Mouse (Mus musculus) kidney, embryonic 15.5 days (tissue): ENCODE results near the gene D330020A13Rik. TPM values are rescaled to one million over a fixed set of nuclear protein-coding genes. Genes with fewer than 3 reads are reported as not detected.
"Not testable (repeated sequence)": the region's sequence is repeated elsewhere in the genome, so short reads cannot be mapped to it uniquely, and the experiment has no call there.

Experiments used
- ATAC-seq: fragments of 200-750 bp; cut with Nextera tagmentation; replicated peaks from 2 replicates; pipeline ENCODE4 v1.8.0; 2017; ENCODE audit warnings: moderate TSS enrichment; ENCODE audit not compliant: low FRiP score
- H3K27ac ChIP-seq: fragments of 300-500 bp; sonication (generic); 2 replicates; pipeline ENCODE4 v1.5.1; 2015; ENCODE audit warnings: mild to moderate bottlenecking, inconsistent platforms
- H3K27me3 ChIP-seq: fragments of 300-500 bp; sonication (generic); 2 replicates; pipeline ENCODE4 v1.6.1; 2015; ENCODE audit warnings: inconsistent platforms
- H3K36me3 ChIP-seq: fragments of 300-500 bp; sonication (generic); 2 replicates; pipeline ENCODE4 v1.6.1; 2015; ENCODE audit warnings: inconsistent platforms
- H3K4me1 ChIP-seq: fragments of 300-500 bp; sonication (generic); 2 replicates; pipeline ENCODE4 v1.6.1; 2015; ENCODE audit warnings: inconsistent platforms
- H3K4me2 ChIP-seq: fragments of 300-500 bp; sonication (generic); 2 replicates; pipeline ENCODE4 v1.6.1; 2015; ENCODE audit warnings: moderate library complexity, mild to moderate bottlenecking, inconsistent platforms
- H3K4me3 ChIP-seq: fragments of 300-500 bp; sonication (generic); replicated peaks from 2 replicates; pipeline ENCODE4 v1.5.1; 2015; ENCODE audit warnings: mild to moderate bottlenecking, inconsistent platforms
- H3K9ac ChIP-seq: fragments of 300-500 bp; sonication (generic); 2 replicates; pipeline ENCODE4 v1.6.1; 2015; ENCODE audit warnings: mild to moderate bottlenecking, inconsistent platforms
- H3K9me3 ChIP-seq: fragments of 300-500 bp; sonication (generic); replicated peaks from 2 replicates; pipeline ENCODE4 v1.6.1; 2016; ENCODE audit warnings: inconsistent platforms
- WGBS: fragments of 180-500 bp; shearing (Covaris S2); methylation state at CpG from one replicate; pipeline ENCODE4 v1.1.7; 2015; ENCODE audit warnings: mixed read lengths; 5-methylcytosine and 5-hydroxymethylcytosine counted together
- polyA plus RNA-seq: library from polyadenylated mRNA; unstranded; fragments of >200 nt; fragmentation: Nextera tagmentation; extraction: Ambion mirVana; gene quantifications from 2 replicates; pipeline ENCODE4 v1.2.1, GENCODE M21; 2015

Gene D330020A13Rik
- polyA plus RNA-seq, 1 experiment from 2014 or later: 0.52 TPM

DNA sequence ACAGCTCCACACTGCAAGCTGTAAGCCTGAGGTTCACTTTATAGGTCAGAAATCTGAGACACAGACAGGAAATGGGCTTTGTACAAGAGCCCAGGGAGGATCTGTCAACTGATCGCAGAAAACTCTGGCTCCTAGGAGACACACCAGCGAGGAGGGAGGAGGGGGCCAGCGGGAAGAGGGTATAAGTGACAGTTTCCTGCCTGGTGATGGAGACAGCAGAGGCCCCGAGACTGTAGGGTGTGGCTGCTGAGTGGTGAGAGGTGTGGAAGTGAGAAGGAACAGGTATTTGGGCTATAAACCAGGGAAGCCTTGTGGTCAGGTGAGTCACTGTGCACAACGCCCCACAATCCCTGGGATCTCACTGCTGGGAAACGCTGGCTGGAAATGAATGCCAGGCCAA lies 30.0 kb upstream of the D330020A13Rik start:
- Histone ChIP-seq H3K27ac (peak overlapping the region; percentile 38), H3K9me3 (no peaks in the 10 kb centered on the region), H3K9ac (no peak overlapping the region), H3K27me3 (no peaks in the 10 kb centered on the region), H3K4me2 (no peak overlapping the region), H3K4me1 (peaks cover 19% of the 10 kb centered on the region), H3K4me3 (no peak overlapping the region), H3K36me3 (no peaks in the 10 kb centered on the region)
- ATAC-seq: peak; percentile 57
- 15% methylated on average over 6 of the region's 6 CpGs for WGBS

DNA sequence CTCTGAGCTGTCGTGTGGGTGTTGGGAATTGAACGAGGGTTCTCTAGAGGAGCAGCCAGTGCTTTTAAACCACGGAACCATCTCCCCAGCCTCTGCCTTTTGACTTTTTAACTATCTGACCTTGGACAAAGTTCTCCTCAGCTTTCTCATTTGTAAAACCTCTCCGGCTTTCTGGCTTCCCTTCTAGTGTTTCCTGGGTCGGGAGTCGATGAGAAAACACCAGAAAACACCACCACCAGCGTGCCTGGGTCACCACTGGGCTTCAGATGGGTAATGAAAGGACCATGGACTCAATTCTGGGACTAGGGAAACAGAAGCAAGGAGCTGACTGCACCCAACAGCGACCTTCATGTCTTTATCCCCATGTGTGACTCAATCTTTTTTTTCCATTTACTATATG lies 20.0 kb upstream of the D330020A13Rik start:
- no peak overlapping the region for H3K9ac ChIP-seq
- H3K27ac ChIP-seq: no peak overlapping the region
- peaks cover 8% of the 10 kb centered on the region for H3K4me1 ChIP-seq
- no peaks in the 10 kb centered on the region for H3K27me3 ChIP-seq
- H3K9me3 ChIP-seq: no peaks in the 10 kb centered on the region
- 53% methylated on average over 8 of the region's 8 CpGs for WGBS
- no peak for ATAC-seq
- H3K4me3 ChIP-seq: no peak overlapping the region
- H3K36me3 ChIP-seq: no peaks in the 10 kb centered on the region
- no peak overlapping the region for H3K4me2 ChIP-seq

- H3K27ac ChIP-seq: 0 out of 2 replicates have a peak overlapping the region, but pooled peaks have one; percentile 9
- no peaks in the 10 kb centered on the region for H3K36me3 ChIP-seq
- no peak overlapping the region for H3K9ac ChIP-seq
- H3K27me3 ChIP-seq: no peaks in the 10 kb centered on the region
- peak; percentile 69; the same call in 1 of the 2 replicates for ATAC-seq
- no peak overlapping the region for H3K4me3 ChIP-seq
- H3K4me1 ChIP-seq: peaks cover 8% of the 10 kb centered on the region
- no peaks in the 10 kb centered on the region for H3K9me3 ChIP-seq
- 17% methylated on average over 4 of the region's 4 CpGs for WGBS
- no peak overlapping the region for H3K4me2 ChIP-seq
Measured at GRCm38 (mm10) chr6:120274887-120275286, 19.3 kb upstream of the D330020A13Rik start.

DNA sequence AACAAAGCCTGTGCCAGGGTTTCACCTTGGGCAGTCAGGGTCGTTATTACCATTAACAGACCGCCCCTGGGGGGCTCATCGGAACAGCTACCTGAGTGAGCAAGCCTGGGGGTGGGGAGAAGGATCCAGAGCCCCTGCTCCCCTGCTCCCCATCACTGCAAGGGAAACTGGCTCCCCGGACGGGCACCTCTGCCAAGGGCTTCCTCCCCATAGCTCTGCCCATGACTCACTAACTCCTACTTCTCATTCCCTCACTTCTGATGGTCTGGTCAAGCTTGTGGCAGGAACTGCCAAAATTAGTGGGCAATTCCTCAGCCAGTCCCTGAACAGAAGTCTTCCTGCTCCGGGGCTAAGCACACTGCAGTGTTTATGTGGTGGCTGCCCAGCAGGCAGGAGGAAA lies 18.9 kb upstream of the D330020A13Rik start:
- H3K4me3 ChIP-seq: no peak overlapping the region
- ATAC-seq: peak; percentile 58; the same call in 1 of the 2 replicates
- H3K27me3 ChIP-seq: no peaks in the 10 kb centered on the region
- WGBS: 41% methylated on average over 6 of the region's 6 CpGs
- no peaks in the 10 kb centered on the region for H3K9me3 ChIP-seq
- peaks cover 8% of the 10 kb centered on the region for H3K4me1 ChIP-seq
- no peaks in the 10 kb centered on the region for H3K36me3 ChIP-seq
- H3K4me2 ChIP-seq: no peak overlapping the region
- H3K9ac ChIP-seq: no peak overlapping the region
- H3K27ac ChIP-seq: peak overlapping the region; percentile 9; the same call in 1 of the 2 replicates

DNA sequence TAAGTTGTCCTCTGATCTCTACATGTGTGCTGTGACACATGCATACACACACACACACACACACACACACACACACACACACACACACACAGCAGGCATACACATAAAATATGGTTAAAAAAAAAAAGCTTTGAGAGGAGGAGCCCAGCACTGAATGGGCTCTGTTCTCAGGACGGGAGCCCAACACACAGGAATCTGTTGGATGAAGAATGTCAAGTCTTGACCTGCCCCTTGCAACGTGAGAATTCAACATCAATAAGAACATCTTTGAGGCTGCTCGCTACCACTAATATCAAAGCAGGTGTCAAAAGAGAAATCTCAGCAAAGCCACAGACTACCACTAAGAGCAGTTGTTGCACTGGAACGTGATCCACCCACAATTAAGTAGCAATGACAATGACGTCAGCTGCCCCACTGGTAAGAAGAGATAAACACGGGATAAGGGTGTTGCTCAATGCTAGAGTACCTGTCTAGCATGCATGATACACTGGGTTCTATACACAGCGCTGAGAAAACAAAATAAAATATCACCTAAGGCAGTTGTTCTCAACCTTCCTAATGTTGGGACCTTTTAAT lies 17.2 kb upstream of the D330020A13Rik start:
- Histone ChIP-seq H3K36me3 (no peaks in the 10 kb centered on the region), H3K9me3 (no peaks in the 10 kb centered on the region), H3K9ac (no peak overlapping the region), H3K4me2 (no peak overlapping the region), H3K27ac (no peak overlapping the region), H3K27me3 (no peaks in the 10 kb centered on the region), H3K4me3 (no peak overlapping the region), H3K4me1 (peaks cover 8% of the 10 kb centered on the region)
- ATAC-seq: no peak
- WGBS: 69% methylated on average over 7 of the region's 7 CpGs

DNA sequence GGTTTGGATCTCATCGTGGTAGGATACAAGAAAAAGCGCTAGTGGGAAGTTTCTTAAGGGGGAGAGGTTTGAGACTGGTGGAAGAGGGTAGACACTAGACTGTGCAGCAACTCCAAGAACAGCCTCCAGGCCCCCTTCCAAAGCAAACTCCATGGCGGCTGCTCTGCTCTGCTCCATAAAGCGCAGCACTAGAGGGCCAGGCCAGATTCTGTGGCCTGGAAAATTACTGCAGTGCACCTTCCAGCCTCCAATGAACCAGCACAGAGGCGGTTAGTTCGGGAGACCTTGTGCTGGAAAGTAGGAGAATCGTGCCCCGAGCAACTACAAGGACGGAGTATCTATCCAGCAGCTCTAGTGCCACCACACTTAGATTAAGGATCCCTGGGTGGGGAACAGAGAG lies 6.9 kb upstream of the D330020A13Rik start:
- peak; percentile 82 for ATAC-seq
- H3K9ac ChIP-seq: no peak overlapping the region
- peaks cover 14% of the 10 kb centered on the region; the same call in 1 of the 2 replicates for H3K4me1 ChIP-seq
- H3K4me3 ChIP-seq: no peak overlapping the region
- 50% methylated on average over 9 of the region's 9 CpGs for WGBS
- H3K4me2 ChIP-seq: no peak overlapping the region
- H3K27me3 ChIP-seq: no peaks in the 10 kb centered on the region
- no peaks in the 10 kb centered on the region for H3K9me3 ChIP-seq
- peak overlapping the region; percentile 59 for H3K27ac ChIP-seq
- no peaks in the 10 kb centered on the region for H3K36me3 ChIP-seq

GRCm38 (mm10) chr6:120288541-120288940 lies 5.6 kb upstream of the D330020A13Rik start:
- Histone ChIP-seq H3K4me3 (no peak overlapping the region), H3K27me3 (peaks cover 7% of the 10 kb centered on the region; the same call in 1 of the 2 replicates), H3K36me3 (no peaks in the 10 kb centered on the region), H3K4me2 (no peak overlapping the region), H3K9ac (no peak overlapping the region), H3K9me3 (no peaks in the 10 kb centered on the region), H3K27ac (no peak overlapping the region), H3K4me1 (peaks cover 14% of the 10 kb centered on the region; the same call in 1 of the 2 replicates)
- WGBS: 34% methylated on average over 7 of the region's 7 CpGs
- no peak for ATAC-seq

- no peak overlapping the region for H3K9ac ChIP-seq
- peaks cover 15% of the 10 kb centered on the region for H3K27me3 ChIP-seq
- no peak overlapping the region for H3K4me3 ChIP-seq
- peaks cover 20% of the 10 kb centered on the region for H3K4me1 ChIP-seq
- no peaks in the 10 kb centered on the region for H3K36me3 ChIP-seq
- no peak for ATAC-seq
- WGBS: 92% methylated on average over 4 of the region's 4 CpGs
- no peak overlapping the region for H3K4me2 ChIP-seq
- no peak overlapping the region for H3K27ac ChIP-seq
- no peaks in the 10 kb centered on the region for H3K9me3 ChIP-seq
Measured at GRCm38 (mm10) chr6:120289430-120289829, 4.7 kb upstream of the D330020A13Rik start.

- Histone ChIP-seq H3K4me1 (peaks cover 25% of the 10 kb centered on the region), H3K27me3 (peaks cover 19% of the 10 kb centered on the region), H3K27ac (no peak overlapping the region), H3K4me2 (no peak overlapping the region), H3K9ac (no peak overlapping the region), H3K36me3 (no peaks in the 10 kb centered on the region), H3K4me3 (no peak overlapping the region), H3K9me3 (no peaks in the 10 kb centered on the region)
- ATAC-seq: no peak
- 91% methylated on average over 7 of the region's 7 CpGs for whole genome bisulfite sequencing
Measured at GRCm38 (mm10) chr6:120291396-120292009, 2.7 kb upstream of the D330020A13Rik start.

DNA sequence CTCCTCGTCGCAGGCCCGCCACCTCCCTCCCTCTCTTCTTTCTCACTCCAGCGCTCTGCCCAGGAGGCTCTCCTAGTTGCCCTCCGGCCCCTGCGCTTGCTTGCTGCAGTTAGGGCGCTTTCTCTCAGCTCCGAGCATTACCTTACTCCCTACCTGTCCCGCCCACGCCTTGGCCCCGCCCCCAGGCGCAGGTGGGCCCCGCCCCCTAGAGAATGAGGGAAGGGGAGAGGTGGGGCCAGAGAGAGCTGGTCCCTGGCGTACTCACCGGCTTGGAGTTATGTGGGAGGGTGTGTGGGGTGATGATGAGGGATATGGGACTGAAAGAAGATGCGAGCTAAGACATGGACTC lies 595 bp downstream of the D330020A13Rik start:
- H3K27ac ChIP-seq: peak overlapping the region; percentile 79
- H3K9me3 ChIP-seq: no peaks in the 10 kb centered on the region

GRCm38 (mm10) chr6:120296589-120296988 lies 2.4 kb downstream of the D330020A13Rik start:
- H3K4me3 ChIP-seq, H3K9me3 ChIP-seq, H3K36me3 ChIP-seq, H3K27ac ChIP-seq, H3K9ac ChIP-seq, ATAC-seq, H3K4me2 ChIP-seq: not testable (repeated sequence)
- Histone ChIP-seq H3K4me1 (peaks cover 11% of the 10 kb centered on the region), H3K27me3 (peaks cover 19% of the 10 kb centered on the region)
- WGBS: 96% methylated on average over 2 of the region's 2 CpGs

More for the DNA sequence above, 595 bp downstream of the D330020A13Rik start:
- Histone ChIP-seq H3K4me3 (peak overlapping the region; percentile 62), H3K27me3 (peaks cover 19% of the 10 kb centered on the region), H3K4me2 (peak overlapping the region; percentile 90), H3K4me1 (peaks cover 11% of the 10 kb centered on the region), H3K9ac (peak overlapping the region; percentile 54), H3K36me3 (no peaks in the 10 kb centered on the region)
- 0% methylated on average over 16 of the region's 16 CpGs for WGBS
- ATAC-seq: peak; percentile 89

GRCm38 (mm10) chr6:120301137-120301536 lies 7.0 kb downstream of the D330020A13Rik start:
- no peaks in the 10 kb centered on the region for H3K36me3 ChIP-seq
- H3K9ac ChIP-seq: no peak overlapping the region
- H3K4me2 ChIP-seq: no peak overlapping the region
- H3K4me3 ChIP-seq: no peak overlapping the region
- no peak overlapping the region for H3K27ac ChIP-seq
- 18% methylated on average over 6 of the region's 6 CpGs for WGBS
- peaks cover 12% of the 10 kb centered on the region for H3K4me1 ChIP-seq
- H3K9me3 ChIP-seq: no peaks in the 10 kb centered on the region
- peak; percentile 70; the same call in 1 of the 2 replicates for ATAC-seq
- peaks cover 8% of the 10 kb centered on the region; the same call in 1 of the 2 replicates for H3K27me3 ChIP-seq
